7 mouse cellular contexts compared by ENCODE assay signal in the genomic region with DNA sequence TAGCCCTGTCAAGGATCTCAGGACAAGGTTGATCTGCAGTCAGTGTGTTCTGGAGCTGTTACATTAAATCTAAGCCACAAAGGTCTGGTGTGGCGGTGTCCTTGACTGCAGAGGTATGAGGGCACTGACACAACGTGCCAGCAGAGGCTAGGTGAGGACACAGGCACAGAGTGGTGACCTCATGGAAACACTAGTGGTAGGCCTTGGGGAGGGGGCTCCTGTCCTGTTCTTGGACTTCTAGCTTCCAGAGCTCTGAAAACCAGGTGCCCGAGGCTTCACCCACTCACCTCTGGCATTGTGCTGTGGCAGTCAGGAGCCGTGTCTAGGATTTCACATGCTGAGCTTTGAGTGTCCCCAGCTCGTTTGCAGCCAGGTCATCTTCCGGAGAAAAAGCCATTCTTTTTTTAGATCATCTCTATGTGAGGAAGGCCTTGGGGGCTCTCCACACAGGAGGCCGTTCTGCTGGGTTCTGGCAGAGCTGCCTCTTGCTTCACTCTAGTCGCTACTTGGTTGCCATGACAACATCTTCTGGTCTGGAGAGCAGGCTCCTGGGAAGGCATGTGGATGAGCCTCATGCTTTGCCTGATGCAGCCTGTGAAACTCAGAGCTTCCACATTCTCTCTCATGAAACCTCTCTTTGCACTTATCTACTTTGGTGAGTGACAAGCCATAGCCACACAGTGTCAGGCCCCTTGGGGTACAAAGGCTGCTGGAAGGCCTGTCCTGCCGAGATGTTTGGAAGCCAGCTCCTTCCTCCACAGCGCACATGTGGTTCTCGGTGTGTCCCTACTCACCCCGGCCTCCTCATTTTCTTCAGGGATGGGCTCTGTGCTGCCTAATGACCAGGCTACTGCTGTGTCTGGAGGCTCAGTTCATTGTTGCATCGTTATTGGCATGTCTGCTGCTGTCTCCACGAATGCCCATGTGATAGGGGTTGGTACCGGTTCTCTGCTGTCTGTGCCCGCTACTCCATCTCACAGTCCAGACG. TPM values are rescaled to one million over a fixed set of nuclear protein-coding genes. Genes with fewer than 3 reads are reported as not detected.
A peak's percentile ranks its signal among the peaks of the same experiment; 100 is the strongest.
DNase-seq lines count a peak whose midpoint lies in the region; ATAC-seq and TF ChIP-seq lines count a peak whose summit lies in the region.

No protein-coding gene starts in this region.

- TF ChIP-seq CTCF in lung, postnatal 0 days (IDR thresholded peaks at IDR 0.05): no peak
- no peak for TF ChIP-seq CTCF in stomach, postnatal 0 days (IDR thresholded peaks at IDR 0.05; ENCODE audit: low read depth)

- H3K36me3 ChIP-seq in lung, postnatal 0 days (ENCODE audit: insufficient read depth, low read length): no peaks in the 10 kb centered on the region
- H3K36me3 ChIP-seq in embryonic facial prominence, embryonic 11.5 days (replicated peaks; ENCODE audit: control insufficient read depth, insufficient read depth, low read depth, low read length): no peaks in the 10 kb centered on the region
- peaks cover 13% of the 10 kb centered on the region for H3K36me3 ChIP-seq in hindbrain, embryonic 15.5 days
- no peaks in the 10 kb centered on the region for H3K36me3 ChIP-seq in stomach, postnatal 0 days (ENCODE audit: control insufficient read depth, insufficient read depth, low read length)

- H3K4me3 ChIP-seq in lung, postnatal 0 days (ENCODE audit: low read depth, low read length): no peak overlapping the region
- H3K4me3 ChIP-seq in embryonic facial prominence, embryonic 11.5 days (ENCODE audit: low read depth, low read length): no peak overlapping the region
- no peak overlapping the region for H3K4me3 ChIP-seq in hindbrain, embryonic 15.5 days
- no peak overlapping the region for H3K4me3 ChIP-seq in stomach, postnatal 0 days (ENCODE audit: low read depth, low read length)

- no peak for ATAC-seq in lung, postnatal 0 days
- ATAC-seq in embryonic facial prominence, embryonic 11.5 days (replicated peaks; ENCODE audit: insufficient number of reproducible peaks, low FRiP score, low TSS enrichment, low read depth): no peak
- ATAC-seq in hindbrain, embryonic 15.5 days (ENCODE audit: low FRiP score, low read depth): peak; percentile 89
- ATAC-seq in megakaryocyte-erythroid progenitor cell, adult 5-6 weeks (replicated peaks; ENCODE audit: low FRiP score, low TSS enrichment, poor library complexity, severe bottlenecking): no peak
- no peak for ATAC-seq in stomach, postnatal 0 days (ENCODE audit: low FRiP score, low TSS enrichment)

- H3K27ac ChIP-seq in lung, postnatal 0 days (ENCODE audit: low read length): no peak overlapping the region
- no peak overlapping the region for H3K27ac ChIP-seq in embryonic facial prominence, embryonic 11.5 days (replicated peaks; ENCODE audit: low read depth, low read length)
- H3K27ac ChIP-seq in hindbrain, embryonic 15.5 days (replicated peaks): peak overlapping the region; percentile 74
- no peak overlapping the region for H3K27ac ChIP-seq in stomach, postnatal 0 days (replicated peaks)

- no peaks in the 10 kb centered on the region for H3K4me1 ChIP-seq in lung, postnatal 0 days (ENCODE audit: insufficient read depth, low read depth, low read length)
- H3K4me1 ChIP-seq in embryonic facial prominence, embryonic 11.5 days (ENCODE audit: control insufficient read depth, insufficient read depth, low read length): no peaks in the 10 kb centered on the region
- H3K4me1 ChIP-seq in hindbrain, embryonic 15.5 days (replicated peaks): peaks cover 22% of the 10 kb centered on the region
- no peaks in the 10 kb centered on the region for H3K4me1 ChIP-seq in stomach, postnatal 0 days (replicated peaks; ENCODE audit: control insufficient read depth, insufficient read depth)

- H3K9ac ChIP-seq in lung, postnatal 0 days (replicated peaks; ENCODE audit: low read depth): no peak overlapping the region
- H3K9ac ChIP-seq in embryonic facial prominence, embryonic 11.5 days (replicated peaks; ENCODE audit: low read length): no peak overlapping the region
- H3K9ac ChIP-seq in hindbrain, embryonic 15.5 days: 0 out of 2 replicates have a peak overlapping the region, but pooled peaks have one; percentile 7
- H3K9ac ChIP-seq in stomach, postnatal 0 days (ENCODE audit: low read length): no peak overlapping the region

- TF ChIP-seq EP300 in lung, postnatal 0 days (IDR thresholded peaks at IDR 0.05): no peak
- TF ChIP-seq EP300 in stomach, postnatal 0 days (optimal IDR thresholded peaks at IDR 0.05): no peak

- H3K27me3 ChIP-seq in lung, postnatal 0 days (replicated peaks; ENCODE audit: insufficient read depth, low read length): no peaks in the 10 kb centered on the region
- no peaks in the 10 kb centered on the region for H3K27me3 ChIP-seq in embryonic facial prominence, embryonic 11.5 days (ENCODE audit: control insufficient read depth, insufficient read depth, low read length)
- H3K27me3 ChIP-seq in hindbrain, embryonic 15.5 days: no peaks in the 10 kb centered on the region
- H3K27me3 ChIP-seq in stomach, postnatal 0 days (ENCODE audit: control insufficient read depth, insufficient read depth, low read length): no peaks in the 10 kb centered on the region

- 59% methylated on average over 17 of the region's 17 CpGs for whole genome bisulfite sequencing in lung, postnatal 0 days
- 65% methylated on average over 17 of the region's 17 CpGs for WGBS in embryonic facial prominence, embryonic 11.5 days
- WGBS in hindbrain, embryonic 15.5 days: 46% methylated on average over 17 of the region's 17 CpGs
- WGBS in stomach, postnatal 0 days: 68% methylated on average over 17 of the region's 17 CpGs

- peak; percentile 30 for DNase-seq in lung, postnatal 0 days (ENCODE audit: low spot score)
- no peak for DNase-seq in lung, postnatal 36 days
- DNase-seq in embryonic facial prominence, embryonic 11.5 days (ENCODE audit: low spot score): peak; percentile 56
- DNase-seq in right cerebral cortex, postnatal 4 days: peak; percentile 50
- no peak for DNase-seq in stomach, postnatal 0 days (ENCODE audit: low spot score)

- H3K4me2 ChIP-seq in lung, postnatal 0 days (replicated peaks; ENCODE audit: low read depth, low read length): no peak overlapping the region
- H3K4me2 ChIP-seq in embryonic facial prominence, embryonic 11.5 days (ENCODE audit: low read depth, low read length): no peak overlapping the region
- no peak overlapping the region for H3K4me2 ChIP-seq in hindbrain, embryonic 15.5 days
- H3K4me2 ChIP-seq in stomach, postnatal 0 days (replicated peaks; ENCODE audit: low read depth): no peak overlapping the region

- H3K9me3 ChIP-seq in lung, postnatal 0 days (ENCODE audit: low read length): no peaks in the 10 kb centered on the region
- H3K9me3 ChIP-seq in embryonic facial prominence, embryonic 11.5 days (replicated peaks; ENCODE audit: control insufficient read depth, low read length): no peaks in the 10 kb centered on the region
- H3K9me3 ChIP-seq in hindbrain, embryonic 15.5 days: no peaks in the 10 kb centered on the region
- no peaks in the 10 kb centered on the region for H3K9me3 ChIP-seq in stomach, postnatal 0 days (ENCODE audit: control insufficient read depth, low read length)

RNA-seq across cellular contexts. Expression of a gene that starts 53.2 kb away (rescaled TPM):
- 6.5 and 7.2 TPM in 2 replicates for polyA plus RNA-seq in lung, postnatal 0 days (2015; fragmentation: Nextera tagmentation; extraction: Ambion mirVana)
- polyA plus RNA-seq in embryonic facial prominence, embryonic 11.5 days (2014; fragmentation: Nextera tagmentation; extraction: Ambion mirVana): 5.9 and 6.4 TPM in 2 replicates
- polyA plus RNA-seq in hindbrain, embryonic 15.5 days (2015; fragmentation: Nextera tagmentation; extraction: Ambion mirVana): 8.8 TPM in 2 replicates
- total RNA-seq in megakaryocyte-erythroid progenitor cell, adult 5-6 weeks (2014; fragmentation: Nextera tagmentation): 0.59 TPM in 1 of 2 replicates, not detected in the other
- not detected in 2 replicates for total RNA-seq in megakaryocyte-erythroid progenitor cell, adult 5-6 weeks (2017)
- polyA plus RNA-seq in stomach, postnatal 0 days (2015; fragmentation: Nextera tagmentation; extraction: Ambion mirVana): 7.6 and 8.5 TPM in 2 replicates

Comparison
In these comparisons a context has a peak if more than half of its experiments do, and no peak if none do; other contexts are left out.
1. DNase-seq: peak in lung, postnatal 0 days (single experiment), embryonic facial prominence, embryonic 11.5 days (single experiment) and right cerebral cortex, postnatal 4 days (single experiment); none in lung, postnatal 36 days (single experiment) and stomach, postnatal 0 days (single experiment).